Comparison of ENCODE assay signal across 28 mouse cellular contexts in the genomic region with DNA sequence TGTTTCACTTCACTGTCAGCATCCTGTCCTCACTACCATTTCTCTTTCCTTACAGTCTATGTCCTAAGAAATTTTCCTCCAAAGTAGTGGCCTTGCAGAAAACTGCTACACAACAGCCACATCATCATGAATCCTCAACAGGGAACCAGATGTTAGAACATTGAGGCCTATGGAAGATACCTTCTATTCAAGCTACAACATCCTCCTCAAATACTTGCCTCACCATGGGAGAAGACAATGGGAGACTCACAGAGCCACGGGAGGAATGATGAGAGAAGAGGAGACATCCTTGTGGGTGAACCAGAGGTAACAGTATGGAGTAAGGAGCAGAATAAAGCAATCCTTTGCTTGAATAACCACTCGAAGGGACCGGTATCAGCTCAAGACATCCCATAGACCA. TPM values are rescaled to one million over a fixed set of nuclear protein-coding genes. Genes with fewer than 3 reads are reported as not detected.
DNase-seq lines count a peak whose midpoint lies in the region; ATAC-seq and TF ChIP-seq lines count a peak whose summit lies in the region.
"Had no signal": no experiment of that assay in that cellular context is flagged by ENCODE, and none has a peak within 500 bp of the region (broad histone marks: within the 10 kb centered on the region; RNA-seq: fewer than 3 reads in every experiment).

No protein-coding gene starts in this region.

- H3K9ac ChIP-seq in liver, adult 2 months (ENCODE audit: low read depth, low read length), result peak overlapping the region; percentile 76
- H3K9ac ChIP-seq in liver, embryonic 12.5 days, result no peak overlapping the region
- H3K9ac ChIP-seq: embryonic facial prominence, embryonic 12.5 days; forebrain, embryonic 12.5 days had no signal

- WGBS in liver, adult 2 months, result 79% methylated on average over 3 of the region's 3 CpGs
- 62% methylated on average over 3 of the region's 3 CpGs for WGBS in liver, embryonic 12.5 days (ENCODE audit: insufficient replicate concordance)

- TF ChIP-seq CTCF in liver, adult 2 months (IDR thresholded peaks at IDR 0.05; ENCODE audit: low read depth, low read length), result no peak

- H3K27me3 ChIP-seq in liver, adult 2 months (ENCODE audit: control insufficient read depth, insufficient read depth, low read length), result no peaks in the 10 kb centered on the region
- H3K27me3 ChIP-seq in liver, embryonic 12.5 days (replicated peaks), result no peaks in the 10 kb centered on the region
- H3K27me3 ChIP-seq: CH12.LX; embryonic facial prominence, embryonic 12.5 days had no signal

- no peak for TF ChIP-seq POLR2A in liver, adult 2 months (IDR thresholded peaks at IDR 0.05; ENCODE audit: extremely low read depth, insufficient read depth, low read length)

- H3K4me2 ChIP-seq in liver, embryonic 12.5 days, result no peak overlapping the region
- H3K4me2 ChIP-seq: embryonic facial prominence, embryonic 12.5 days; forebrain, embryonic 12.5 days had no signal

- ATAC-seq in liver, embryonic 12.5 days, result no peak
- ATAC-seq in frontal cortex, adult (ENCODE audit: low TSS enrichment), result no peak
- no peak for ATAC-seq in cerebellum, adult (ENCODE audit: insufficient number of reproducible peaks, low FRiP score, low TSS enrichment)
- ATAC-seq: activated CD4-positive, CD25-positive, alpha-beta regulatory T cell, adult 4 months; CD4-positive, CD25-positive, alpha-beta regulatory T cell, adult 4 months; forebrain, embryonic 14.5 days; forebrain, embryonic 16.5 days had no signal

- H3K27ac ChIP-seq in liver, adult 2 months (replicated peaks; ENCODE audit: insufficient read depth, low read depth, low read length), result peak overlapping the region; percentile 94
- H3K27ac ChIP-seq in liver, embryonic 12.5 days, result no peak overlapping the region
- peak overlapping the region; percentile 50; the same call in 1 of the 2 replicates for H3K27ac ChIP-seq in brown adipose tissue, adult 24 weeks (replicated peaks; ENCODE audit: low read depth, low read length)
- H3K27ac ChIP-seq: embryonic facial prominence, embryonic 10.5 days; embryonic facial prominence, embryonic 12.5 days; forebrain, embryonic 10.5 days; forebrain, embryonic 12.5 days had no signal

- no peaks in the 10 kb centered on the region for H3K9me3 ChIP-seq in liver, embryonic 12.5 days (replicated peaks)
- H3K9me3 ChIP-seq: embryonic facial prominence, embryonic 10.5 days; embryonic facial prominence, embryonic 12.5 days; forebrain, embryonic 10.5 days; forebrain, embryonic 12.5 days; G1E had no signal

- H3K36me3 ChIP-seq in liver, adult 2 months (ENCODE audit: control insufficient read depth, insufficient read depth, low read length), result peaks cover 3% of the 10 kb centered on the region; the same call in 1 of the 2 replicates
- no peaks in the 10 kb centered on the region for H3K36me3 ChIP-seq in liver, embryonic 12.5 days
- H3K36me3 ChIP-seq: embryonic facial prominence, embryonic 10.5 days; embryonic facial prominence, embryonic 12.5 days; forebrain, embryonic 10.5 days; forebrain, embryonic 12.5 days; G1E had no signal

- H3K79me2 ChIP-seq in liver, adult 2 months (ENCODE audit: control insufficient read depth, insufficient read depth, low read length), result 0 out of 2 replicates have a peak, but pooled peaks cover 4% of the 10 kb centered on the region

- peak; percentile 56 for DNase-seq in heart, adult 11 months
- DNase-seq in heart, adult 18-20 months, result no peak
- no peak for DNase-seq in liver, adult 2 months (ENCODE audit: extremely low read depth, low read depth, low spot score)
- DNase-seq in 3T3-L1 (ENCODE audit: low read depth, low spot score), result peak; percentile 29
- DNase-seq: adrenal gland, adult 8-10 months; adrenal gland, postnatal 14 days; adrenal gland, postnatal 36 days; B cell, adult 2 months; cerebellum, adult 11-12 months; cerebellum, adult 2 months; cerebellum, adult 9-10 months; cerebellum, postnatal 10 days; cerebellum, postnatal 25 days had no signal

- H3K4me1 ChIP-seq in liver, adult 2 months (ENCODE audit: control insufficient read depth, insufficient read depth, low read length), result peaks cover 25% of the 10 kb centered on the region
- 0 out of 2 replicates have a peak, but pooled peaks cover 5% of the 10 kb centered on the region for H3K4me1 ChIP-seq in liver, embryonic 12.5 days
- peaks cover 11% of the 10 kb centered on the region; the same call in 1 of the 2 replicates for H3K4me1 ChIP-seq in brown adipose tissue, adult 24 weeks (ENCODE audit: control insufficient read depth, insufficient read depth, insufficient read length, low read length)
- H3K4me1 ChIP-seq: embryonic facial prominence, embryonic 10.5 days; embryonic facial prominence, embryonic 12.5 days; forebrain, embryonic 10.5 days; forebrain, embryonic 12.5 days had no signal

- H3K4me3 ChIP-seq in liver, adult 2 months (ENCODE audit: insufficient read depth, low read depth, low read length), result peak overlapping the region; percentile 47
- H3K4me3 ChIP-seq in liver, embryonic 12.5 days, result no peak overlapping the region
- no peak overlapping the region for H3K4me3 ChIP-seq in brown adipose tissue, adult 24 weeks (ENCODE audit: insufficient read depth, low read depth, low read length)
- H3K4me3 ChIP-seq: embryonic facial prominence, embryonic 10.5 days; embryonic facial prominence, embryonic 12.5 days; erythroblast, embryonic 14.5 days; forebrain, embryonic 10.5 days; forebrain, embryonic 12.5 days had no signal

RNA-seq across cellular contexts. Expression of a gene that starts 9.1 kb away (rescaled TPM):
- total RNA-seq in heart, adult 18-20 months (2021), result 10 to 100 TPM; 14.8 to 19.5 TPM
- total RNA-seq in liver, adult 2 months (2014; rRNA removed), result 532 and 536 TPM in 2 replicates
- 652 and 777 TPM in 2 replicates for polyA plus RNA-seq in liver, adult 2 months (2012; rRNA removed)
- 60.9 and 64.8 TPM in 2 replicates for polyA plus RNA-seq in liver, embryonic 12.5 days (2016; fragmentation: Nextera tagmentation; extraction: Ambion mirVana)
- 91.2 and 113 TPM in 2 replicates for polyA plus RNA-seq in brown adipose tissue, adult 24 weeks (2012; ENCODE audit: insufficient read depth, insufficient read length, missing spikeins)

Comparison
In these comparisons a context has a peak if more than half of its experiments do, and no peak if none do; other contexts are left out.
1. DNase-seq: peak in heart, adult 11 months (single experiment) and 3T3-L1 (single experiment); none in heart, adult 18-20 months (0 of 2) and liver, adult 2 months (single experiment).